Mouse (Mus musculus): ENCODE data around the gene L1td1. TPM values are rescaled to one million over a fixed set of nuclear protein-coding genes. Genes with fewer than 3 reads are reported as not detected.

The L1td1 gene
- 4.1 TPM for polyA plus RNA-seq (2014; fragmentation: Illumina TruSeq; extraction: RNeasy Lipid Tissue Mini Kit (QIAGEN cat#74804); ENCODE audit: low read depth, low replicate concordance)

GRCm38 (mm10) chr4:98726590-98727237 lies at the start of gene L1td1:
TSS of gene L1td1 (plus strand) at chr4:98726734.

Other genes with a start within 250 kb of the L1td1 start
- 0.13 TPM for gene Kank4, start 90.8 kb downstream of the L1td1 start, polyA plus RNA-seq (2014; fragmentation: Illumina TruSeq; extraction: RNeasy Lipid Tissue Mini Kit (QIAGEN cat#74804); ENCODE audit: low read depth, low replicate concordance)
- not detected for gene I0C0044D17Rik, start 97.1 kb downstream of the L1td1 start, polyA plus RNA-seq (2014; fragmentation: Illumina TruSeq; extraction: RNeasy Lipid Tissue Mini Kit (QIAGEN cat#74804); ENCODE audit: low read depth, low replicate concordance)
- 900 TPM for gene Usp1, start 197.1 kb downstream of the L1td1 start, polyA plus RNA-seq (2014; fragmentation: Illumina TruSeq; extraction: RNeasy Lipid Tissue Mini Kit (QIAGEN cat#74804); ENCODE audit: low read depth, low replicate concordance)

All from testis, adult 10 weeks (tissue).